Mouse (Mus musculus) heart, postnatal 0 days (tissue): ENCODE measurements around the gene Rab33b.

ENCODE experiments used
- CTCF ChIP-seq: IDR thresholded peaks from 2 replicates; pipeline ENCODE4 v1.5.1; 2016; ENCODE audit warnings: antibody characterized with exemption, control low read depth, low read depth
- EP300 ChIP-seq: IDR thresholded peaks from 2 replicates; pipeline ENCODE4 v1.6.1; 2016; ENCODE audit warnings: antibody characterized with exemption, low read depth

GRCm38 (mm10) chr3:51498659-51499058, 14.9 kb downstream of the Rab33b start:
- TF ChIP-seq CTCF (no peak), EP300 (no peak)
